Mouse (Mus musculus): ENCODE measurements at regions not wholly inside any gene's neighbourhood (a gene's known extent, or its start where the extent isn't known, plus 50 kb on each side); places are given as distances from the start of the nearest gene placed in this dataset.
"Not testable (repeated sequence)": the region's sequence is repeated elsewhere in the genome, so short reads cannot be mapped to it uniquely, and the experiment has no call there.

- no peak for DNase-seq (ENCODE audit: extremely low spot score, low spot score)
- Histone ChIP-seq H3K27me3 (ENCODE audit: poor library complexity, severe bottlenecking) (no peaks in the 10 kb centered on the region), H3K4me1 (no peaks in the 10 kb centered on the region), H3K9me3 (peaks cover 2% of the 10 kb centered on the region; the same call in 1 of the 2 replicates), H3K27ac (no peak overlapping the region), H3K4me3 (no peak overlapping the region), H3K36me3 (replicated peaks) (no peaks in the 10 kb centered on the region)
These were observed 95.5 kb upstream of the Trim24 start for GRCm38 (mm10) chr6:37775151-37775550.

DNA sequence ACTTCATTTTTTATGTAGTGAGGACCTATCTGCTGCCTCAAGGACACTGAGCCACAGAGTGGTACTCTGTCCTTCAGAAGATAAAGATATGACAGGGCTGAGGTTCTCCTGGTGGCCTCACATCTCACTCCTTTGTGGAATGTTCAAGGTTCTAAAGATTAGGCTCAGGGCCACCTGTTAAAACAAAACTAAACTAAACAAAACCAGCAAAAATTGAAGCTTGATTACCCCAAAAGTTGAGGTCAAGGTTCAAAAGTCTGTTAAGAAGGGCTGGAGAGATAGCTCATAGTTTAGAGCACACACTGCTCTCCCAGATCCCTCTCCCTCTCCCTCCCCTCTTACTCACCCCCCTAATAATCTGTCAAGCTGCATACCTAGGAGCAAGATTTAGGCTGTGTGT lies 90.7 kb upstream of the Trim24 start:
- no peak overlapping the region for H3K4me3 ChIP-seq

DNA sequence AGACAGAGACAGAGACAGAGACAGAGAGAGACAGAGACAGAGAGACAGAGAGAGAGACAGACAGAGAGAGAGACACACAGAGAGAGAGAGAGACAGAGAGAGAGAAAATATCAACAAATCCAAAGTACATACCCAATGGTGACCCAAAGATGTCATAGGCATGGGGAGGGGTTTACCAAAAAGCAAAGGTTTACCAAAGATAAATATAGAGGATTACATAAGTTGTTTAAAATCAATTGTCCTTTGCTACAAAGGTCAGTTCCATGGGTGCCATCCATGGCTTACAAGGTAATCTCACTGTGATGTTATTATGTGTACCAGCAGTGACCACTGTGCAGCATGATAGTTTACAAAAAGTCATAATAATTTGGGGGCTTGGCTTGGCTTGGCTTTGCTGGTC lies 88.7 kb upstream of the Trim24 start:
- Histone ChIP-seq H3K4me1 (no peaks in the 10 kb centered on the region), H3K36me3 (replicated peaks) (no peaks in the 10 kb centered on the region), H3K9me3 (peaks cover 15% of the 10 kb centered on the region), H3K27ac (no peak overlapping the region), H3K27me3 (ENCODE audit: poor library complexity, severe bottlenecking) (no peaks in the 10 kb centered on the region), H3K4me3 (no peak overlapping the region)
- no peak for DNase-seq (ENCODE audit: extremely low spot score, low spot score)

More for the DNA sequence above, 90.7 kb upstream of the Trim24 start:
- no peak overlapping the region for H3K27ac ChIP-seq
- H3K9me3 ChIP-seq = peaks cover 15% of the 10 kb centered on the region
- H3K27me3 ChIP-seq (ENCODE audit: poor library complexity, severe bottlenecking) = no peaks in the 10 kb centered on the region
- no peaks in the 10 kb centered on the region for H3K4me1 ChIP-seq
- DNase-seq (ENCODE audit: extremely low spot score, low spot score) = no peak
- no peaks in the 10 kb centered on the region for H3K36me3 ChIP-seq (replicated peaks)

GRCm38 (mm10) chr6:37785280-37785679 lies 85.3 kb upstream of the Trim24 start:
- 96% methylated on average over 3 of the region's 3 CpGs for WGBS
- not testable (repeated sequence) for H3K36me3 ChIP-seq (replicated peaks); DNase-seq (ENCODE audit: extremely low spot score, low spot score); H3K27ac ChIP-seq; H3K4me1 ChIP-seq; H3K27me3 ChIP-seq (ENCODE audit: poor library complexity, severe bottlenecking); H3K4me3 ChIP-seq
- peaks cover 15% of the 10 kb centered on the region for H3K9me3 ChIP-seq

DNA sequence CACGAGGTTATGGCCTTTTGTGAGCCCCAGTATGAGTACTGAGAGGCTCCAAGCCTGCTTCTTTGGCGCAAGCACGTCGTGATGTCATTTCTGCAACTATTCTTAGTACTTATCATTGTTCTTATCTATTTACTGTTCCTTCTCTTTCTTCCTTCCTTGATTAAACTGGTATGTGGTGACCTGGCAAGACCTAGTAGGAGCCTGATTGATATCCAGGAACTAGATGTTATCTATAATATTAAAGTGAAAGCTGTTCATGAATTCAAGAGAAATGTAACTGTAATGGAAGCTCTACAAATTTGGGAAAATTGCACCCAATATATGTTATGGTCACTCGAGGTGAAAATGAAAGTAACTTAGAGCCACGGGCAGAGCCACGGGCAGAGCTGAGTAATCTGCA lies 84.9 kb upstream of the Trim24 start:
- Histone ChIP-seq H3K27me3 (ENCODE audit: poor library complexity, severe bottlenecking) (no peaks in the 10 kb centered on the region), H3K27ac (no peak overlapping the region), H3K4me1 (no peaks in the 10 kb centered on the region), H3K9me3 (peaks cover 15% of the 10 kb centered on the region), H3K36me3 (replicated peaks) (no peaks in the 10 kb centered on the region), H3K4me3 (no peak overlapping the region)
- no peak for DNase-seq (ENCODE audit: extremely low spot score, low spot score)
- 91% methylated on average over 7 of the region's 7 CpGs for WGBS

DNA sequence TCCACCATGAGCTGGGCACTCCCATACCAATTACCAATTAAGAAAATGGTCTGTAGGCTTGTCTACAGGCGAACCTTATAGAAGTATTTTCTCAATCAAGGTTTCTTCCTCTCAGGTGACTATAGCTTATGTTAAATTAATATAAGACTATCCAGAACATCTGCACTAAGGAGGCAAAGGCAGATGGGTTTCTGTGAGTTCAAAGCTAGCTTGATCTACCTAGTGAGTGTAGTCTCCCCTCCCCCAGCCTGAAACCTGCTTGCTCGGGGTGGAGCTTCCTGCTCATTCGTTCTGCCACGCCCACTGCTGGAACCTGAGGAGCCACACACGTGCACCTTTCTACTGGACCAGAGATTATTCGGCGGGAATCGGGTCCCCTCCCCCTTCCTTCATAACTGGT lies 82.8 kb upstream of the Trim24 start:
- WGBS = 75% methylated on average over 4 of the region's 8 CpGs

GRCm38 (mm10) chr6:37790878-37791277 lies 79.7 kb upstream of the Trim24 start:
- DNase-seq (ENCODE audit: extremely low spot score, low spot score) = no peak
- WGBS = 87% methylated on average over 1 of the region's 1 CpGs
- Histone ChIP-seq H3K9me3 (peaks cover under 1% of the 10 kb centered on the region; the same call in 1 of the 2 replicates), H3K36me3 (replicated peaks) (no peaks in the 10 kb centered on the region), H3K27ac (no peak overlapping the region), H3K4me1 (peaks cover 7% of the 10 kb centered on the region; the same call in 1 of the 2 replicates), H3K4me3 (no peak overlapping the region), H3K27me3 (ENCODE audit: poor library complexity, severe bottlenecking) (no peaks in the 10 kb centered on the region)

More for the DNA sequence above, 82.8 kb upstream of the Trim24 start:
- DNase-seq (ENCODE audit: extremely low spot score, low spot score); H3K36me3 ChIP-seq (replicated peaks); H3K27me3 ChIP-seq (ENCODE audit: poor library complexity, severe bottlenecking); H3K4me3 ChIP-seq; H3K9me3 ChIP-seq; H3K27ac ChIP-seq; H3K4me1 ChIP-seq: not testable (repeated sequence)

- DNase-seq (ENCODE audit: extremely low spot score, low spot score) = no peak
- H3K27me3 ChIP-seq (ENCODE audit: poor library complexity, severe bottlenecking) = no peaks in the 10 kb centered on the region
- H3K4me3 ChIP-seq = no peak overlapping the region
- peaks cover 7% of the 10 kb centered on the region; the same call in 1 of the 2 replicates for H3K4me1 ChIP-seq
- 96% methylated on average over 4 of the region's 4 CpGs for WGBS
- peaks cover 6% of the 10 kb centered on the region; the same call in 1 of the 2 replicates for H3K9me3 ChIP-seq
- H3K36me3 ChIP-seq (replicated peaks) = no peaks in the 10 kb centered on the region
- H3K27ac ChIP-seq = no peak overlapping the region
These were observed 76.4 kb upstream of the Trim24 start for GRCm38 (mm10) chr6:37794211-37794610.

- H3K36me3 ChIP-seq (replicated peaks) = no peaks in the 10 kb centered on the region
- no peak for DNase-seq (ENCODE audit: extremely low spot score, low spot score)
These were observed 75.6 kb upstream of the Trim24 start for GRCm38 (mm10) chr6:37795001-37795400.

GRCm38 (mm10) chr6:37803231-37803630 lies 67.4 kb upstream of the Trim24 start:
- WGBS = 93% methylated on average over 5 of the region's 5 CpGs
- no peaks in the 10 kb centered on the region for H3K4me1 ChIP-seq
- H3K27ac ChIP-seq = no peak overlapping the region
- H3K4me3 ChIP-seq = no peak overlapping the region
- no peak for DNase-seq (ENCODE audit: extremely low spot score, low spot score)
- peaks cover 23% of the 10 kb centered on the region; the same call in 1 of the 2 replicates for H3K9me3 ChIP-seq
- H3K36me3 ChIP-seq (replicated peaks) = no peaks in the 10 kb centered on the region
- no peaks in the 10 kb centered on the region for H3K27me3 ChIP-seq (ENCODE audit: poor library complexity, severe bottlenecking)

More at GRCm38 (mm10) chr6:37795001-37795400, 75.6 kb upstream of the Trim24 start:
- Histone ChIP-seq H3K27ac (no peak overlapping the region), H3K27me3 (ENCODE audit: poor library complexity, severe bottlenecking) (no peaks in the 10 kb centered on the region), H3K4me1 (peaks cover 7% of the 10 kb centered on the region; the same call in 1 of the 2 replicates), H3K4me3 (no peak overlapping the region), H3K9me3 (peaks cover 10% of the 10 kb centered on the region)

DNA sequence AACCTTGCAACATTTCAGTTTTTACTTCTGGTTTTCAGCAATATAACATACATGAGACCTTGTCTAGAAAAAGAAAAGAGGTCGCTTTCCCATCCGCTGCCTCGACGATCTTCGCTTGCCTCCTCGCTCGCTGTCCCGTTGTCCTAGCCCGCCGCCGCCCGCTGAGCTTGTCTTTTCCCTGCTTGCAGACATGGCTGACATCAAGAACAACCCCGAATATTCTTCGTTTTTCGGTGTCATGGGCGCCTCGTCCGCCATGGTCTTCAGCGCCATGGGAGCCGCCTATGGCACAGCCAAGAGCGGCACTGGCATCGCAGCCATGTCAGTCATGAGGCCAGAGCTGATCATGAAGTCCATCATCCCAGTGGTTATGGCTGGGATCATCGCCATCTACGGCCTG lies 64.7 kb upstream of the Trim24 start:
- not testable (repeated sequence) for H3K9me3 ChIP-seq; DNase-seq (ENCODE audit: extremely low spot score, low spot score); H3K4me3 ChIP-seq; H3K36me3 ChIP-seq (replicated peaks); H3K27ac ChIP-seq; H3K4me1 ChIP-seq; H3K27me3 ChIP-seq (ENCODE audit: poor library complexity, severe bottlenecking)
- 97% methylated on average over 24 of the region's 24 CpGs for WGBS

DNA sequence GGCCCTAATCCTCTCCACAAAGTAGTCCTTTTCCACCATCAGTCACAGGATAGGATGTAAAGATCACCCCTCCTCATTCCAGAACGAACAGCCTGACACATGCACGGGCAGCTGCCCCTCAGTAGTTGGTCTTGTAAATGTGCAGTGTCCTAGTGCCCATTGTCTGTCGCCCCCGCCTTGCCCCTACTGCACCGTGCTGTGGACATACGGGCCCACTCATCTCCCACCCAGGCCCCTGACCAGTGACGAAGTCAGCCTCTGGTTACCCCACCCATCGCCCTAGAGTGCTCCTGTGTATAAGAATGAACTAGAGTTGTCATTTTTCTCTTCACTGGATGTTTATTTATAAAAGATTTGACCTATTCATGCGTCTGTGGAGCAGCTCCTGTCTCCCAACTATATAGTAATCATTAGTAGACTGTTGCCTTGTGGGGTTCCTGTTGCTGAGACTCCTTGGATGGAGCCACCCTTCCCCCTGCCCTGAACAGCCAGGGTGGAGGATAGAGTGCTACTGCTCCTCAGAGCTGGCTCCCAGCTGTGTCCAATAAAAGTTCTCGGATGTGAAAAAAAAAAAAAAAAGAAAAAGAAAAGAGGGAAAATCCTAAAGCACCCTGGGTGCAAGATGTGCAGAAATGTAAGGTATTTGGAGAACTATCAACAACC lies 64.0 kb upstream of the Trim24 start:
- not testable (repeated sequence) for H3K27ac ChIP-seq
- 75% methylated on average over 1 of the region's 10 CpGs for WGBS

DNA sequence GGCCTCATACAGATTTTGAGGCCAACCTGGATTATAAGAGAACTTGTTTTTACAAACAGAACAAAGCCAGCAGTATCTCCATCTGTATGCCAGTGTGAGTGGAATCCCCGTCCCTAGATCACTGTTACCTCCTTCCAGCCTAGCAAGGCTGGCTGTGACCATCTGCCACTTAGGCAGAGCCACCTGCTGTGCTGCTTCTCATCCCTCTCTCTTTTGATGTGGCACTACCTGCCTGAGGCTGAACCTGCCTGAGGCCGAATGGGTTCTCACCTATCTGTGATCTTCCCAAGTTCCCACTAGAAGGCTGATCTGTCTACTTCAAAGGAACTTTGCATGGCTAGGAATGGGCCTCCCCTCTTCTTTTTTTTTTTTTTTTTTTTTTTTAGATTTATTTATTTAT lies 55.4 kb upstream of the Trim24 start:
- not testable (repeated sequence) for H3K4me1 ChIP-seq; H3K27me3 ChIP-seq (ENCODE audit: poor library complexity, severe bottlenecking); H3K9me3 ChIP-seq; DNase-seq (ENCODE audit: extremely low spot score, low spot score); H3K36me3 ChIP-seq (replicated peaks); H3K27ac ChIP-seq; H3K4me3 ChIP-seq
- 60% methylated on average over 2 of the region's 2 CpGs for WGBS

More for the DNA sequence above, 64.0 kb upstream of the Trim24 start:
- not testable (repeated sequence) for DNase-seq (ENCODE audit: extremely low spot score, low spot score); H3K9me3 ChIP-seq; H3K27me3 ChIP-seq (ENCODE audit: poor library complexity, severe bottlenecking); H3K4me1 ChIP-seq; H3K4me3 ChIP-seq; H3K36me3 ChIP-seq (replicated peaks)

Data from forebrain, embryonic 10.5 days (tissue).